Mouse (Mus musculus) midbrain, postnatal 0 days (tissue): ENCODE measurements at regions not wholly inside any gene's neighbourhood (a gene's known extent, or its start where the extent isn't known, plus 50 kb on each side); places are given as distances from the start of the nearest gene placed in this dataset.

Source experiments
- ATAC-seq: fragments of 200-750 bp; cut with Nextera tagmentation; 2 replicates; pipeline ENCODE4 v1.8.0; 2017; ENCODE audit warnings: moderate number of reproducible peaks, mild to moderate bottlenecking, moderate TSS enrichment, moderate library complexity; ENCODE audit not compliant: low FRiP score
- DNase-seq: peaks from one replicate; pipeline ENCODE4 v3.0.0-alpha.2; 2015; ENCODE audit warnings: low spot score
- H3K27ac ChIP-seq: fragments of 300-500 bp; sonication (generic); 2 replicates; pipeline ENCODE4 v1.5.1; 2014; ENCODE audit warnings: low read depth, mild to moderate bottlenecking, low read length, mixed read lengths
- H3K27me3 ChIP-seq: fragments of 300-500 bp; sonication (generic); 2 replicates; pipeline ENCODE4 v1.6.1; 2014; ENCODE audit warnings: low read length, control low read depth, mixed read lengths; ENCODE audit not compliant: insufficient read depth
- H3K36me3 ChIP-seq: fragments of 300-500 bp; sonication (generic); 2 replicates; pipeline ENCODE4 v1.6.1; 2014; ENCODE audit warnings: low read length, control low read depth, mixed read lengths; ENCODE audit not compliant: insufficient read depth
- H3K4me1 ChIP-seq: fragments of 300-500 bp; sonication (generic); 2 replicates; pipeline ENCODE4 v1.6.1; 2014; ENCODE audit warnings: mild to moderate bottlenecking, control low read depth, antibody characterized with exemption, low read length, mixed read lengths; ENCODE audit not compliant: insufficient read depth
- H3K4me2 ChIP-seq: fragments of 300-500 bp; sonication (generic); 2 replicates; pipeline ENCODE4 v1.6.1; 2014; ENCODE audit warnings: low read depth, mild to moderate bottlenecking, low read length, mixed read lengths; ENCODE audit not compliant: poor library complexity, severe bottlenecking
- H3K4me3 ChIP-seq: fragments of 300-500 bp; sonication (generic); 2 replicates; pipeline ENCODE4 v1.5.1; 2014; ENCODE audit warnings: low read depth, mild to moderate bottlenecking, low read length, moderate library complexity
- H3K9ac ChIP-seq: fragments of 300-500 bp; sonication (generic); replicated peaks from 2 replicates; pipeline ENCODE4 v1.6.1; 2014; ENCODE audit warnings: mild to moderate bottlenecking, low read length, moderate library complexity, mixed read lengths; ENCODE audit not compliant: poor library complexity, severe bottlenecking
- H3K9me3 ChIP-seq: fragments of 300-500 bp; sonication (generic); 2 replicates; pipeline ENCODE4 v1.6.1; 2016; ENCODE audit warnings: low read length, control low read depth
- CTCF ChIP-seq: IDR thresholded peaks from 2 replicates; pipeline ENCODE4 v1.5.1; 2016; ENCODE audit warnings: antibody characterized with exemption, mild to moderate bottlenecking
- WGBS: fragments of 180-500 bp; shearing (Covaris S2); extraction: QIAGEN DNeasy Blood & Tissue Kit; methylation state at CpG from one replicate; pipeline ENCODE4 v1.1.7; 2014; 5-methylcytosine and 5-hydroxymethylcytosine counted together

DNA sequence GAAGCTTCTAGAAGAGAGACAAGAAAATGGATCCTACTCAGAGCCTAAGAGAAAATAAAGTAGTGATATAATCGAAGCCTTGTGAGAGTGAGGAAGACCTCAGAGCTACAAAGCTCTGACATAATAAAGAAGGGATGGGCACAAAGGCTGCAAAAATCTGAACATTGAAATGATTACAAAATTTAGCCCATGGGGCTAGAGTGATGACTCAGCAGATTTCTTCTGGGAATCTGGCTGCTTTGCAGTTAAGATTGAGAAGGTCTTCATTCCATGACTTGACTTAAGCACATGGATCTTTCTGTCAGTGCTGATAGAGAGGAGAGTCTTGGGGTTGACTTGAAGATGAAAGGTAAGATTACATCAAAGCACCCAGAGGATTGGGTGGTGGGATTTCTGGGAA, 633.3 kb upstream of the Gm19410 start:
- Histone ChIP-seq H3K27me3 (no peaks in the 10 kb centered on the region), H3K36me3 (no peaks in the 10 kb centered on the region), H3K4me3 (no peak overlapping the region), H3K27ac (no peak overlapping the region), H3K4me2 (no peak overlapping the region), H3K9ac (no peak overlapping the region), H3K4me1 (no peaks in the 10 kb centered on the region), H3K9me3 (no peaks in the 10 kb centered on the region)
- DNase-seq: no peak
- no peak for TF ChIP-seq CTCF
- ATAC-seq: no peak
- WGBS: 97% methylated on average over 1 of the region's 1 CpGs

DNA sequence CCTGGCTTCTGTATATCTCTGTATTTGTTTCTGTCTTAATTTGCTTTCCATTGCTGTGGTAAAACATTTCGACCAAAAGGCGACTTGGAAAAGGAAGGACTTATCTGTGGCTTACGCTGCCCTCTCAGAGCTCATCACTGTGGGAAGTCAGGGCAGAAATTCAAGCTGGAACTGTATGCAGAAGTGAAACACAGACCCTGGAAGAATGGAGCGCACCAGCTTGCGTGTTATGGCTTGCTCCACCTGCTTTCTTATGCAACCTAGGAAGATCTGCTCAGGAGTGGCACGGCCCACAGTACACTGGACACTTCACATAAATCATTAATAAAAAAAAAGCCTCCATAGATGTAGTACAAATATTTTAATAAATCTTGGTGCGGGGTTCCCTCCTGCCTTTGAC, 630.0 kb upstream of the Gm19410 start:
- ATAC-seq: no peak
- Histone ChIP-seq H3K36me3 (no peaks in the 10 kb centered on the region), H3K9ac (no peak overlapping the region), H3K4me1 (no peaks in the 10 kb centered on the region), H3K4me2 (no peak overlapping the region), H3K27me3 (no peaks in the 10 kb centered on the region), H3K27ac (no peak overlapping the region), H3K9me3 (no peaks in the 10 kb centered on the region), H3K4me3 (no peak overlapping the region)
- 94% methylated on average over 7 of the region's 7 CpGs for WGBS
- no peak for TF ChIP-seq CTCF
- no peak for DNase-seq

DNA sequence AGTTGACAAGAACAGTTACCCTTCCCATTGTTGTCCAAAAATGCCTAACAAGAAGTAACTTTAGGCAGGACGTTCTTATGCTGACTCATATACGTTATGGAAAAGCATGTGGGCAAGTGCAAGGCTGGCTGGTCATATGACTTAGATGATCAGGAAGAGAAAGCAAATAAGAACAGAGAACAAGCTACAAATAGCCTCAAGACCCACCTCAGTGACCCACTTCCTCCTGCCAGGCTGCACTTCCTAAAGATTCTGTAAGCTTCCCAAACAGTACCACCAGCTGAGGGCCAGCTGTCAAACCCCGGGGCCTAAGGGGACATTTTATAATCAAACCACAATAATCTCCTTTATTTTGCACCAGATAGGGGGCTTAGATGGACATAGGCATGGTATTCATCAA, 628.9 kb upstream of the Gm19410 start:
- Histone ChIP-seq H3K9ac (no peak overlapping the region), H3K4me3 (no peak overlapping the region), H3K27ac (no peak overlapping the region), H3K4me1 (no peaks in the 10 kb centered on the region), H3K36me3 (no peaks in the 10 kb centered on the region), H3K27me3 (no peaks in the 10 kb centered on the region), H3K4me2 (no peak overlapping the region), H3K9me3 (no peaks in the 10 kb centered on the region)
- ATAC-seq: no peak
- no peak for DNase-seq
- no peak for TF ChIP-seq CTCF
- WGBS: 86% methylated on average over 3 of the region's 3 CpGs

DNA sequence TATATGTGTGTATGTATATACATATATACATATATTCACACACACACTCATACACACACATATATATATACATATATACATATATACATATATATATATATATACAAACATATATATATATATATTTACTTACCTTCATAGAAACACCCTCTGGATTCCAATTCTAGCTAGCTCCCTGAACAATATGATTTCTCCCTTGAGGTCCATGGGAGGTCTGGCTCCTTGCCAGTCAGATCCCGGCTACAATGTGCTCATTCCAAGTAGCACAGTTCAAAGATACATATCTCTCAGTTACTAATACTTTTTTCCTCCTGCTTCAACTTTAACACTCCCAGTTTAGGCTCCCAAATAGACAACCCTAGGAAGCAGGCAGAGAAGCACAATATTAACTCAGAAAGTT, 624.8 kb upstream of the Gm19410 start:
- no peak overlapping the region for H3K9ac ChIP-seq
- H3K27me3 ChIP-seq: no peaks in the 10 kb centered on the region
- ATAC-seq (no peak), DNase-seq (no peak)
- H3K27ac ChIP-seq: no peak overlapping the region
- no peaks in the 10 kb centered on the region for H3K36me3 ChIP-seq
- H3K4me3 ChIP-seq: no peak overlapping the region
- H3K9me3 ChIP-seq: no peaks in the 10 kb centered on the region
- TF ChIP-seq CTCF: no peak
- 71% methylated on average over 1 of the region's 1 CpGs for WGBS
- peaks cover 3% of the 10 kb centered on the region; the same call in 1 of the 2 replicates for H3K4me1 ChIP-seq
- H3K4me2 ChIP-seq: no peak overlapping the region

DNA sequence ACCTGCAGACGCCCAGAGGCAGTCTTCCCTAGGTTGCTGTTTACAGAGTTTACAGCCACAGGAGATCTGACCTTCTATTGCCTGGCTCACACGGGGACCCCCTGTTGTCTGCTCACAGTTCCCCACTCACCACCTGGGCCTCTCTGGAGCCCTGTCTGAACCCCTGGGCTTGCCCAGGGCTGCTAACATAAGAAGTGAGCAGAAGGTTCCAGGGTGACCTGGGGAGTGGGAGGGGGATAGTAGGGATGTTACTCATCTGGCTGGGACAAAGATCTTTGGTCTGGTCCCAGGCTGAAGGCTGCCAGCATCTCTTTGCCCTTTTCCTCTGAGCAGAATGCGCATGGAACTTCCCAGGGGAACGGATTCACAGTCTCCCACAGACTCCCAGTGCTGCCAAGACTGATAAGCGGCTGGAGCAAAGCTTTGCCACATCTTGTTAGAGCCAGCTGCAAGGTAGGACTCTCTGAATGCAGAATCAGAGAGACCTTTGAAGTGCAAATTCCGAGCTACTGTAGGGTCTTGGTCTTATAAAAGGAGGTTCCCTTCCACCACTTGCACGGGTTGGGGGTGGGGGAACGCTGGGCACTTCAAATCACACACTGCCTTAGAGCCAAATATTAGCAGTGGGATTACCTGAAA, 622.5 kb upstream of the Gm19410 start:
- no peaks in the 10 kb centered on the region for H3K9me3 ChIP-seq
- 19% methylated on average over 8 of the region's 8 CpGs for WGBS
- H3K9ac ChIP-seq: no peak overlapping the region
- no peak overlapping the region for H3K4me3 ChIP-seq
- ATAC-seq: no peak
- H3K4me1 ChIP-seq: peaks cover 3% of the 10 kb centered on the region; the same call in 1 of the 2 replicates
- H3K27me3 ChIP-seq: no peaks in the 10 kb centered on the region
- no peaks in the 10 kb centered on the region for H3K36me3 ChIP-seq
- no peak for TF ChIP-seq CTCF
- no peak overlapping the region for H3K4me2 ChIP-seq
- DNase-seq: no peak
- H3K27ac ChIP-seq: no peak overlapping the region

DNA sequence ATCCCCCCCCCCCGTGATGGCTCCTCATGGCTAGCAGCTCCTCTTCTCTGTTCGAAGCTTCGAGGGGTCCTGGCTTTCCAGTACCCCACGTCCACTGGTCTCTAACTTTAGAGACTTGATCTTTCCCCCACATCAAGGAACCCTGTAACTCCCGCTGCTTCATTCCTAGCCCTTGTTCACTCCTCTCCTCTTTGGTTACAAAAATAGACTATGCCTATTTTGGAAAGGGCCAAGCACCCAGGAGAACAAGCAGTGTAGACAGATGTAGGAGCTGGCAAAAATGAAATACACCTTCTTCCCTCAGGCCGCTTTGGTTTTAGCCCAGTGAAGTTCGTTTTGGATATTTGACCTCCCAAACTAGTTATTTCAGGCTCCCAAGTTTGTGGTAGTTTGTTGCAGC, 621.9 kb upstream of the Gm19410 start:
- ATAC-seq (no peak), DNase-seq (no peak)
- H3K27me3 ChIP-seq: no peaks in the 10 kb centered on the region
- no peaks in the 10 kb centered on the region for H3K36me3 ChIP-seq
- WGBS: 53% methylated on average over 7 of the region's 7 CpGs
- no peak for TF ChIP-seq CTCF
- H3K4me2 ChIP-seq: no peak overlapping the region
- no peaks in the 10 kb centered on the region for H3K9me3 ChIP-seq
- H3K4me1 ChIP-seq: peaks cover 3% of the 10 kb centered on the region; the same call in 1 of the 2 replicates
- no peak overlapping the region for H3K9ac ChIP-seq
- H3K4me3 ChIP-seq: no peak overlapping the region
- no peak overlapping the region for H3K27ac ChIP-seq
